Mouse (Mus musculus) granulocyte monocyte progenitor cell, adult 5-6 weeks (primary cell): ENCODE measurements around the gene Plin5. TPM values are rescaled to one million over a fixed set of nuclear protein-coding genes. Genes with fewer than 3 reads are reported as not detected.

ENCODE experiments used
- ATAC-seq: replicated peaks from 2 replicates; pipeline ENCODE4 v1.8.0; 2016; ENCODE audit warnings: mild to moderate bottlenecking, moderate TSS enrichment, inconsistent platforms; ENCODE audit not compliant: poor library complexity, severe bottlenecking
- total RNA-seq, 2 experiments: library from RNA; stranded (forward) in 1 of 2; stranded (reverse) in 1 of 2; fragments of 200-712, 200-1000 nt in 1 of 2; fragments of >200 nt in 1 of 2; fragmentation: Nextera tagmentation in 1 of 2; gene quantifications; 2 replicates each; pipeline ENCODE4 v1.2.3; 2014 to 2017

Plin5 gene
- total RNA-seq (2014; fragmentation: Nextera tagmentation), result not detected in 2 replicates
- 0.09 TPM in 1 of 2 replicates, not detected in the other for total RNA-seq (2017)

- peak; percentile 62 for ATAC-seq
These were observed at the start of gene Plin5 for GRCm38 (mm10) chr17:56117251-56117710. TSS of gene Plin5 (minus strand) at chr17:56117596.

- no peak for ATAC-seq
These were observed 48.3 kb upstream of the Plin5 start for GRCm38 (mm10) chr17:56165671-56166070.

- ATAC-seq, result no peak
These were observed 47.1 kb upstream of the Plin5 start for GRCm38 (mm10) chr17:56164510-56164909.

GRCm38 (mm10) chr17:56163523-56164102 lies 46.2 kb upstream of the Plin5 start:
- ATAC-seq, result no peak

- peak; percentile 95 for ATAC-seq
These were observed 44.9 kb upstream of the Plin5 start, which contains the start of gene Tnfaip8l1 for GRCm38 (mm10) chr17:56162231-56162774. TSS of gene Tnfaip8l1 (plus strand) at chr17:56162477.

GRCm38 (mm10) chr17:56159729-56160128 lies 42.3 kb upstream of the Plin5 start:
- ATAC-seq, result peak; percentile 57

- ATAC-seq, result peak; percentile 89
These were observed 36.2 kb upstream of the Plin5 start for GRCm38 (mm10) chr17:56153643-56154042.

GRCm38 (mm10) chr17:56149897-56150296 lies 32.5 kb upstream of the Plin5 start:
- ATAC-seq, result no peak

GRCm38 (mm10) chr17:56148790-56149618 lies 31.6 kb upstream of the Plin5 start:
- peak; percentile 25 for ATAC-seq

- no peak for ATAC-seq
These were observed 30.9 kb upstream of the Plin5 start for GRCm38 (mm10) chr17:56148280-56148679.

- no peak for ATAC-seq
These were observed 30.0 kb upstream of the Plin5 start for GRCm38 (mm10) chr17:56147420-56147819.

GRCm38 (mm10) chr17:56146131-56146530 lies 28.7 kb upstream of the Plin5 start:
- no peak for ATAC-seq

- no peak for ATAC-seq
These were observed 27.1 kb upstream of the Plin5 start for GRCm38 (mm10) chr17:56144546-56144945.

GRCm38 (mm10) chr17:56141702-56142605 lies 24.6 kb upstream of the Plin5 start:
- ATAC-seq, result peak; percentile 45

GRCm38 (mm10) chr17:56139858-56140595 lies 22.6 kb upstream of the Plin5 start, which contains the start of gene Sema6b:
TSS of gene Sema6b (minus strand) at chr17:56140343.
- ATAC-seq, result peak; percentile 52

GRCm38 (mm10) chr17:56139355-56139754 lies 22.0 kb upstream of the Plin5 start:
- ATAC-seq, result no peak

GRCm38 (mm10) chr17:56137839-56138613 lies 20.6 kb upstream of the Plin5 start:
- no peak for ATAC-seq

GRCm38 (mm10) chr17:56136558-56136957 lies 19.2 kb upstream of the Plin5 start:
- no peak for ATAC-seq
